Mouse (Mus musculus): Measurements from ENCODE around the gene Amigo3.

DNA sequence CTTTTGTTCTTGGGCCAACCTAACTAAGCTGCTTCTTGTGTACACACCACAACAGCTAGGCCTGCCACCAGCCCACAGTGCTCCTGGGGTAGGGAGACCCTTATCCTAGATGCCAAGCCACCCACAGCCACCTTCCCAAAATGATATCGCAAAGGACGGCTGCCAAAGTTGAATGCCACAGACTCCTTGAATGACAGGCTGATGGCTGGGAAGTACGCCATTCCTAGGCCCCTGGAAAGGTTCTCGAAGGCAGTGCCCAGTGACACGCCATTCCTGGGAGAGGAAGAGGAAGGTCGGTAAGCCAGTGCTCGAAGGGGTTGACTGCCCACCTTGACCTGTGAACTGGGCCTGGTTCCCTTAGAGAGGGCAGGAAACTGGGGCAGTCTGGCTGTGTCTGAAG, 16.6 kb downstream of the Amigo3 start:
- TF ChIP-seq CTCF (IDR thresholded peaks at IDR 0.05; ENCODE audit: extremely low read depth, insufficient read depth, insufficient read length, insufficient replicate concordance) (no peak), POLR2A (IDR thresholded peaks at IDR 0.05; ENCODE audit: low read depth, low read length) (no peak)

All from spleen, adult 2 months (tissue).